Mouse (Mus musculus): ENCODE results near the gene Afmid.
A peak's percentile ranks its signal among the peaks of the same experiment; 100 is the strongest.
"Not testable (repeated sequence)": the region's sequence is repeated elsewhere in the genome, so short reads cannot be mapped to it uniquely, and the experiment has no call there.

Afmid gene

GRCm38 (mm10) chr11:117796954-117797353 lies 28.8 kb upstream of the Afmid start:
- no peak for DNase-seq

GRCm38 (mm10) chr11:117797511-117798159 lies 28.1 kb upstream of the Afmid start, which contains the start of gene 6030468B19Rik:
TSS of gene 6030468B19Rik (plus strand) at chr11:117797660.
- no peak for DNase-seq

GRCm38 (mm10) chr11:117798160-117798541 lies 27.6 kb upstream of the Afmid start:
- DNase-seq: peak; percentile 14

- no peak for DNase-seq
These were observed 26.6 kb upstream of the Afmid start for GRCm38 (mm10) chr11:117799174-117799573.

- DNase-seq: no peak
These were observed 25.7 kb upstream of the Afmid start for GRCm38 (mm10) chr11:117800038-117800437.

GRCm38 (mm10) chr11:117801650-117802049 lies 24.1 kb upstream of the Afmid start:
- no peak for DNase-seq

- DNase-seq: no peak
These were observed 22.5 kb upstream of the Afmid start for GRCm38 (mm10) chr11:117803166-117803688.

- no peak for DNase-seq
These were observed 18.9 kb upstream of the Afmid start for GRCm38 (mm10) chr11:117806781-117807180.

- peak; percentile 91 for DNase-seq
These were observed 16.1 kb upstream of the Afmid start, which contains the start of the genes Gm20708 and Syngr2 for GRCm38 (mm10) chr11:117809407-117810311. TSS of gene Gm20708 (plus strand) at chr11:117809668. TSS of gene Syngr2 (plus strand) at chr11:117809668.

GRCm38 (mm10) chr11:117810401-117811046 lies 15.2 kb upstream of the Afmid start:
- DNase-seq: peak; percentile 91

- DNase-seq: no peak
These were observed 11.9 kb upstream of the Afmid start for GRCm38 (mm10) chr11:117813867-117814266.

GRCm38 (mm10) chr11:117814704-117815366 lies 10.9 kb upstream of the Afmid start:
- DNase-seq: no peak

- DNase-seq: not testable (repeated sequence)
These were observed 9.9 kb upstream of the Afmid start for GRCm38 (mm10) chr11:117815850-117816249.

- no peak for DNase-seq
These were observed 9.2 kb upstream of the Afmid start for GRCm38 (mm10) chr11:117816389-117816996.

- no peak for DNase-seq
These were observed 6.6 kb upstream of the Afmid start for GRCm38 (mm10) chr11:117819095-117819494.

- no peak for DNase-seq
These were observed 5.6 kb upstream of the Afmid start for GRCm38 (mm10) chr11:117820173-117820572.

- no peak for DNase-seq
These were observed 3.9 kb upstream of the Afmid start for GRCm38 (mm10) chr11:117821868-117822267.

GRCm38 (mm10) chr11:117822728-117823241 lies 2.9 kb upstream of the Afmid start:
- no peak for DNase-seq

GRCm38 (mm10) chr11:117823411-117823810 lies 2.3 kb upstream of the Afmid start:
- DNase-seq: no peak

- peak; percentile 87 for DNase-seq
These were observed 1.4 kb upstream of the Afmid start for GRCm38 (mm10) chr11:117824060-117824969.

- peak; percentile 58 for DNase-seq
These were observed 440 bp downstream of the Afmid start for GRCm38 (mm10) chr11:117826164-117826563.
